Mouse (Mus musculus) central nervous system, embryonic 18 days (tissue): ENCODE data around the gene Ifitm1. TPM values are rescaled to one million over a fixed set of nuclear protein-coding genes. Genes with fewer than 3 reads are reported as not detected.

Experiments used
- polyA plus RNA-seq: library from polyadenylated mRNA; depleted of rRNA; stranded (reverse); fragments of >200 nt; gene quantifications from 2 replicates; pipeline ENCODE4 v1.2.3, GENCODE M21; 2012; rRNA removed

Gene Ifitm1
- 33.6 and 57.6 TPM in 2 replicates for polyA plus RNA-seq

DNA sequence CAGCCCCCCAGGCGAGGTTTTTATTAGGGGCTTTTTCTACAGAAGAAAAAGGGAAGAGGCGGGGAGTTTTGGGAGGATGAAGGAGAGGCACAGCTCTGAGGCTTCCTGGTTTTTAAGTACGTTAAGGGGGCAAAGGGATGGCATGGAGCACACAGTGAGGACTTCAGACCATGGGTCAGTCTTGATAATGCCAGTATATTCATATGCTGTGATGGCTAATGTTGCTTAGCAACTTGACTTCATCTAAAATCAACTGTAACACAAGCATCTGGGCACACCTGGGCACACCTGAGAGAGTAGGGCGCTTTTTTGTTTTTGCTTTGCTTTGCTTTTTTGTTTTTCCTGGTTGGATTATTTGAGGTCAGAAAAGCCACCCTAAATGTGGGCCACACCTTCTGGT, at the start of gene Ifitm1:
TSS of gene Ifitm1 (plus strand) at position 301 of the 400 bp plus-strand sequence.

DNA sequence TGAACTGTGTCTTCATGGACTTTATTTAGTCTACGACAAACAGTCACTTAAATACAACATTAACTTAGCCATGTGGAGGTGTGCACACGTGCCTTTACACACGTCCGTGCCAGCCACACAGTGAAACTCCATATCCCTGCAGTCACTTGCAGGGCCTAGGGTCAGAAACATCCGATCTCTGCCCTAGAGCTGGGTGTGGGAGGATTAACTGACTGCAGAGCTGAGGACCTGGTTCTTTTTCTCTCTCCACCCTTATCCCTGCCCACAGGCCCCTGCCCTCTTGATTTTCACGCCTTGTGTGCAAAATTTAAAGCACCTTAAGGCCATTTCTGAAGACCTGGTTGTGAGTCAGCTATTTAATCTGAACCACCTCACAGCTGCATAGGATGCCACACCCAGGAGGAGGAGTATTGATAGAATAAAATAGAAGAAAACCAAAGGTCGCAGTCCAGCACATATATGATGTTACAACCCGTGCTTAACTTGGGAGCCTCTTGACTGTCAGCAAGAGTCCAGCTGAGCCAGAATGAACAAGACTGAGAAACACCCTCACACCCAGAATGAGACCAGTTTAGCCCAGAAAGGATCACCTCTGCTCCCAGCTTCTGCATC, 46.5 kb upstream of the Ifitm1 start, which contains the start of gene Nlrp6:
TSS of gene Nlrp6 (plus strand) at position 485 of the 612 bp plus-strand sequence.

DNA sequence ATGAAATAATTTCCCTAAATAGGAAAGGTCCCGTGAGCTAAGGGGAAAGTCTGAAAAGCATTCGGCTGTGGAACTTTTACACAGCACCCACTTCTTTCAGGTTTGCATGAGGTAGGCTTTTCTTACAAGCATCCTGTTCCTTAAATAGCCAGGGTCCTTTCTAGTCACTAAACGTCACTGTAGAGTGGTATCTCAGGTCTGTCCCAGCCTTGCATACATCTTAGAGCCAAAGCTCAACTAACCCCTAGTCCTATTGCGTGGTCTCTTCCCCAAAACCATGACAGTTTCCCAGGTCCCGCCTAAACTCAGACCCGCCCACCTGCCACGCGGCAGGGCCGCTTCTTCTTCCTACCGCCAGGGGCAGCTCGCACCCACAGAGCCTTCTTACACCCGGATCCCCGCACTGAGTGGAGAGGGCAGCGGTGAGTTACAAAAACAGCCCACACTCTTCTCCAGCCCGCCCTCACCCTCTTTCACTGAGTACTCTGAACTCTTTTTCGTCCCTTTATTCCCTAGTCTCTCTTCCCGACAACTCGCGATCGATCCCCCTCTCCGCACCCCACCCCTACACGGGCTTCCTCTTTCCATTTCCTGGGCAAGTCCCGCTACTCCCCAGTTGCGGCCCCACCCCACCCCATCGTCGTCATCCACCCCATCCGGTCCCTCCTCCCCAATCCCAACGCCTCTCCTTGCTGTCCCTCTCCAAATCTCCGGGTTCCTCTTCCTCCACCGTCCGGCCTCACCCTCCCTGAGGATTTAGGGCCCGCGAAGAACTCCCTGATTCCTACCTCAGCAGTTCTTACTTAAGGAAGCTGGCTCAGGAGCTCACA, 25.6 kb upstream of the Ifitm1 start, which contains the start of gene Pgghg:
TSS of gene Pgghg (plus strand) at position 170 of the 830 bp plus-strand sequence.

DNA sequence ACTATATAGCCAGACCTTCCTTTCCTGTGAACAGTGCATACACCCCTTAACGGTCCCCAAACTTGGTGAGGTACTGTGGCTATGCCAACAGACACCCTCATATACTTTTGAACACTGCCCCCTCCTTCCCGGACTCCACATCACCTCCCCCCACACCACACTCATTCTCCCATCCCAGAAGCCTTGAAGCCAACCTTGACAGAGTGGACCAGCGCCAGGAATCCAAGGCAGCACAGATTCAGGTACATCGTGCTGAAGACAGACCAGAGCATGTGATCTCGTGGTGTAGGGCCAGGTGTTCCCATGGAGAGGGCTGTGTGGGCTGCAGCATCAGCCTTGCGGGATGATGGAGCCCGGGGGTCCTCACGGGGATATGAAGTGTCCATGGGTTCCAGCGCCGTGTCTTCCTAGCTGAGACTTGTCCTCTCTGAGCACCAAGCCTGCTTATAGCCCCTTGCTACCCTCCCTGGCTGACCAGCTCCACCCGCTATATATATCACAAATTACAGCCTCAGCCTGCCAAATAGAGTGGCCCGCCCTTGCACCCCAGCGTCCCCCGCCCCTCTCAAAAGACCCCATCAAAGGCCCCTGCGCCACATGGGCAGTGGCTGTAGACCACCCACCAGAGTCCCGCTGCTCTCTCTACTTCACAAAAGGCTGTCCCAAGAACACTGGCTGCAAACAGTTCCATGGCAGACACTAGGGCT, 17.0 kb upstream of the Ifitm1 start, which contains the start of gene Ifitm5:
TSS of gene Ifitm5 (minus strand) at position 468 of the 707 bp plus-strand sequence.

DNA sequence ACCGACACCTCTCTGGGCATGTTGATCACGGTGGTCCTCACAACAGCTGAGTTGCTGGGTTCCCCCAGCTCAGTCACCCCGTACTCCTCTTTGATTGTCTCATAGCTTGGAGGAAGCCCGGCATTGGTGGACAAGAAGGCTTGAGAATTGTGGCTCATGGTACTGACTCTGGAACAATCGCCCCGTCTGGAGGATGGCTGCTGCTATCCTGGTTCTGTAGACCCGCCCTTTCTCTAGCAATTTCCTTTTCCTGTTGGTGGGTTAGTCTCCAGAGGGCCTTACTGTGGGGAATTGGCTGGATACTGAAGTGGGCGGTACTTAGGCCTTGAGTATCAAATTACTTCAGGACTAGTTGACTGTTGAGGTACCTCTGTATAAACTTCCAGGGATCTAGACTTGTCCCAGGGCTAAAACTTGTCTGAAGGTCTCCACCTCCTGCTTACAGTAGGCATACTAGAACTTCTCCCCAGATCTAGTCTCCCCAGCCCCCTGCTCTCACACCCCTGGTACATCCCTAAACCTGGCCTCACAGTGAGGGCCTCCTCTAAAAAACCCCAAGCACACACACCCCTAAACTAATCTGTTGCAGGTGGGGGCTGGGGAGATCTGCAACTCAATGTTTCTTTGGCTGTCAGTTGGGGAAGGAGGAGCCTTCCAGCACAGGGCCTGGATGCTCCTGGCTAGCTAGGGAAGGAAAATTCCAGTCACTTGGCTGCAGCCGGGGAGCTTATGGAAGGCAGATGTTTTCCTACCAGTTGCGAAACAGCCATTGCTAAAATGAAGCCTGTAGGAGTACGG, 11.1 kb upstream of the Ifitm1 start, which contains the start of the genes Gm45717 and Ifitm2:
TSS of gene Gm45717 (minus strand) at position 180 of the 798 bp plus-strand sequence.
TSS of gene Ifitm2 (minus strand) at position 230 of the 798 bp plus-strand sequence.

DNA sequence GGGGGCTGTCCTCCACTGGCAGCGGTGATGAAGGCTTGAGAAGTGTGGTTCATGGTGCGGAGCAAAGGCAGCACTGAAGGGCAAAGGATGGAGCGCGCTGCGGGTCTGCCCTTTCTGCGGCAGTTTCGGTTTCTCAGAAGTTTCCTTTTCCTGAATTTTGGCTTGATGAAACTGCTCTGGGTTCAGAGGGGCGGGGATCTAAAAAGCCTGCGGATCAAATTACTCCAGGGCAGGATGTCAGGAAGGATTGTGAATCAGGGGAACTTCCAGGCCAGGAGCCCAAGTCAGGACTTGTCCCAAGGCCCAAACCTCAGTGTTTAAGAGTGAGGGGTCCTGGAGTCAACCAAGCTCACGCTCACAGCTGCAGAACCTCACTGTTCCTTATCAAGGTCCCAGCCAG, 43.6 kb downstream of the Ifitm1 start, which contains the start of gene Ifitm3:
TSS of gene Ifitm3 (minus strand) at position 178 of the 400 bp plus-strand sequence.

DNA sequence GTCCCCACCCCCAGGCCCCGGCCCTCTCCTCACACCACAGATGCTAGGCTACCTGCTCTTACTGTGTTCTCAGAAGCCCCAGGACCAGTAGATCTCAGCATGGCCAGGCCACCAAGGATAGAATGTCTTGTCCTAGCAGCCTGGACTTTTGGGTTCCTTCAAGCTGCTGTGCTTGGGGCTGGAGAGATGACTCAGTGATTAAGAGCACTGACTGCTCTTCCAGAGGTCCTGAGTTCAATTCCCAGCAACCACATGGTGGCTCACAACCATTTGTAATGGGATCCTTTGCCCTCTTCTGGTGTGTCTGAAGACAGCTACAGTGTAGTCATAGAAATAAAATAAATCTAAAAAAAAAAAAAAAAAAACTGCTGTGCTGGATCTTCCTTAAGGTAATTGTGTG, 50.8 kb downstream of the Ifitm1 start, which contains the start of gene Ifitm6:
TSS of gene Ifitm6 (minus strand) at position 101 of the 400 bp plus-strand sequence.

Other genes starting within 250 kb of the Ifitm1 start
- not detected in 2 replicates for gene Cyp2e1, start 203.5 kb upstream of the Ifitm1 start, polyA plus RNA-seq
- 0.26 and 0.66 TPM in 2 replicates for gene Syce1, start 179.4 kb upstream of the Ifitm1 start, polyA plus RNA-seq
- 11.1 and 13.3 TPM in 2 replicates for gene Zfp941, start 145.0 kb upstream of the Ifitm1 start, polyA plus RNA-seq
- 0.24 and 1.4 TPM in 2 replicates for gene Urah, start 132.2 kb upstream of the Ifitm1 start, polyA plus RNA-seq
- 0.25 TPM in 1 of 2 replicates, not detected in the other for gene Scgb1c1, start 121.7 kb upstream of the Ifitm1 start, polyA plus RNA-seq
- 0.12 and 0.16 TPM in 2 replicates for gene Odf3, start 119.4 kb upstream of the Ifitm1 start, polyA plus RNA-seq
- gene Gm45785, start 110.9 kb upstream of the Ifitm1 start, polyA plus RNA-seq = 0.24 and 0.28 TPM in 2 replicates
- 103 and 106 TPM in 2 replicates for gene Ric8a, start 110.3 kb upstream of the Ifitm1 start, polyA plus RNA-seq
- 33.4 and 36.0 TPM in 2 replicates for gene Bet1l, start 109.6 kb upstream of the Ifitm1 start, polyA plus RNA-seq
- 140 and 147 TPM in 2 replicates for gene Psmd13, start 85.3 kb upstream of the Ifitm1 start, polyA plus RNA-seq
- 57.5 and 62.3 TPM in 2 replicates for gene Sirt3, start 84.9 kb upstream of the Ifitm1 start, polyA plus RNA-seq
- gene Cox8b, start 66.8 kb upstream of the Ifitm1 start, polyA plus RNA-seq = 3.9 TPM in 1 of 2 replicates, not detected in the other
- gene Nlrp6, start 46.3 kb upstream of the Ifitm1 start, polyA plus RNA-seq = 0.59 and 0.66 TPM in 2 replicates
- gene Pgghg, start 25.8 kb upstream of the Ifitm1 start, polyA plus RNA-seq = 9.8 and 11.2 TPM in 2 replicates
- 0.48 and 7.3 TPM in 2 replicates for gene Ifitm5, start 16.9 kb upstream of the Ifitm1 start, polyA plus RNA-seq
- 0.21 TPM in 1 of 2 replicates, not detected in the other for gene Gm45717, start 11.3 kb upstream of the Ifitm1 start, polyA plus RNA-seq
- gene Ifitm2, start 11.2 kb upstream of the Ifitm1 start, polyA plus RNA-seq = 139 and 160 TPM in 2 replicates
- gene Ifitm3, start 43.5 kb downstream of the Ifitm1 start, polyA plus RNA-seq = 43.6 and 46.5 TPM in 2 replicates
- 0.56 and 0.82 TPM in 2 replicates for gene Ifitm6, start 50.7 kb downstream of the Ifitm1 start, polyA plus RNA-seq
- not detected in 2 replicates for gene Gm17387, start 61.9 kb downstream of the Ifitm1 start, polyA plus RNA-seq
- 186 and 189 TPM in 2 replicates for gene B4galnt4, start 93.9 kb downstream of the Ifitm1 start, polyA plus RNA-seq
- gene Pkp3, start 111.0 kb downstream of the Ifitm1 start, polyA plus RNA-seq = 0.04 and 1.6 TPM in 2 replicates
- 2.3 and 2.5 TPM in 2 replicates for gene Sigirr, start 133.4 kb downstream of the Ifitm1 start, polyA plus RNA-seq
- 0.92 and 1.00 TPM in 2 replicates for gene Ano9, start 150.6 kb downstream of the Ifitm1 start, polyA plus RNA-seq
- 57.7 and 58.1 TPM in 2 replicates for gene Ptdss2, start 155.2 kb downstream of the Ifitm1 start, polyA plus RNA-seq
- gene Rnh1, start 205.6 kb downstream of the Ifitm1 start, polyA plus RNA-seq = 31.5 and 34.6 TPM in 2 replicates
- 203 and 213 TPM in 2 replicates for gene Hras, start 226.8 kb downstream of the Ifitm1 start, polyA plus RNA-seq
- 14.1 and 14.9 TPM in 2 replicates for gene Lrrc56, start 226.9 kb downstream of the Ifitm1 start, polyA plus RNA-seq
- gene Lmntd2, start 246.9 kb downstream of the Ifitm1 start, polyA plus RNA-seq = 0.92 and 0.97 TPM in 2 replicates
- gene Rassf7, start 248.6 kb downstream of the Ifitm1 start, polyA plus RNA-seq = 20.3 and 23.3 TPM in 2 replicates